Mouse (Mus musculus) adrenal gland (tissue): Measurements from ENCODE around the gene Fcho1.
"Not testable (repeated sequence)": the region's sequence is repeated elsewhere in the genome, so short reads cannot be mapped to it uniquely, and the experiment has no call there.

ENCODE experiments used
- intact Hi-C: fragments of 180-260 bp; cut with DNase I; formaldehyde crosslinking; loops from one replicate; pipeline ENCODE4 v1.15.1; 2025
- long read RNA-seq, 2 experiments: library from polyadenylated mRNA; unstranded; transcript quantifications; one replicate each; pipeline ENCODE4 v2.0.0; 2020; ENCODE audit warnings: borderline replicate concordance in 1 of 2; ENCODE audit not compliant: insufficient replicate concordance in 1 of 2

Gene Fcho1
- long read RNA-seq, experiment 1: 0 reads
- long read RNA-seq, experiment 2: 0 reads

DNA sequence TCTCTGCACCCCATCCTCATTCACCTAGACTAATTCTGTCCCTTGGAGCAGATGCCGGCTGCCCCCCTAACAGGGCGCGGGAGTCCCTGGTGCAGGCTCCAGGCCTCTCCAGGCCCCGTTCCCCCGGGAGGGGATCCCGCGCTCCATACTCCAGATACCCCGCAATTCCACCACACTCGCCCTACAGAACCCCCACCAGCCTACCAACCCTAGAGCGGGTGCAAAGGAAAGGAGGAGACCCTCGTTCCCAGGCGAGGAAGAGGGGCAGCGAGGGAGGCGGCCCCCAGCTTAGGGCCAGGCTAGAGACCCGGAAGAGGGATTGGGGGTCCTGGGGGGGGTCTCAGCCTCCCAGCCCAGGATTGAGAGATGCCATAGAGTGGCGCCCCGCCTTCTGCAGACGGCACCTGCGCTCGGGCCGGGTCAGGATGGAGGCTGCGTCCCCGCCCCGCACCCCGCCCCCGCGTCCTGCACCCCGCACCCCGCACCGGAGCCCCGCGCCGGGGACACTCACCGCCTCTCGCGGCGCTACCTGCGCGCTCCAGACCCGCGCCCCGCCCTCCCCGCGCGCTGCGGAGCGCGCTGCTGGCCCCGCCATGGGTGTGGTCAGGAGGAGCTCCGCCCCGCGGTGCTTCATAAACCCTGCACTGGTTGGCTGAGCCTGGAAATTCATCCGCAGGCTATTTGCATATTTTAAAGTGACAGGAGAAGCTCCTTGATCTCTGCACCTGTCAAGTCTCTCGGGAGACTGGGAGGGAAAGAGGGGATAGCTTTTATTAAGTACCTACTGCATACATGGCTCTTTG is at the start of gene Fcho1:
Gene Fcho1, minus strand, starts transcription at position 595 of the 803 bp plus-strand sequence.
- intact Hi-C loops: no loop called here

DNA sequence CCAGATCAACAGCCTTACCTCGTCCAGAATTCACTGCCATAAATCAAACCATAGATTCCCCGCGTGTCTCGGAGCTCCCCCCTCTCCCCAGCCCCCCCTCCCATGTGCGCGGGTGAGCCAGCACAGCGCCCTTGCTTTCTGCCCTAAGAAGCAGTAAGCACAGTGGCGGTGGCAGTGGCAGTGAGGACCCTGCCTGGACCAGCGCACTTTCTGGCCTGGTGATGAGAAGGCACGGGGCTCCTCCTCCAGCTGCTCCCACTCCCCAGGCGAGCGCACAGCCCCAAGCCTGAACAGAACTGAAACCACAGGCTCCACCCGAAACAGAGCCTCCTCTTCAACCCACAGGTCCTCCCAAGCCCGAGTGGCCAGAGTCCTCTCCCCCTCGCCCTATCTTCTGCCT is 45.8 kb upstream of the Fcho1 start:
- intact Hi-C loops: no loop called here

DNA sequence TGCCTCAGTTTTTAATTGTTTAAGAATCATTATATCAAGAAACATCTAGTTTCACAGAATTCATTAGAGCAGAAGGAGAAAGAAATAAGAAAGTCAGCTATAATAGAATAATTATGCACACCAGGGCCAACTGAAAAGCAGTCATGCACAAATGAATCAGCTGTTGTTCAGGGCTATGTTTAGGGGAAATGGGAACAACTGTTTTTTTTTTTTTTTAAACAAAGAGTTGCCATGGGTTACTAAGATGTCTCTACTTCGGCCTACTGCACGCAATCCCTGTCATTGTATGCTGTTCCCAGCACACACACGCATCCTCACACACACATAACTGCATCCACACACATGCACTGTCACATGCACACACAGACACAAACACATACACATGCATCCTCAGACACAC is 33.3 kb upstream of the Fcho1 start:
- intact Hi-C loops: no loop called here

DNA sequence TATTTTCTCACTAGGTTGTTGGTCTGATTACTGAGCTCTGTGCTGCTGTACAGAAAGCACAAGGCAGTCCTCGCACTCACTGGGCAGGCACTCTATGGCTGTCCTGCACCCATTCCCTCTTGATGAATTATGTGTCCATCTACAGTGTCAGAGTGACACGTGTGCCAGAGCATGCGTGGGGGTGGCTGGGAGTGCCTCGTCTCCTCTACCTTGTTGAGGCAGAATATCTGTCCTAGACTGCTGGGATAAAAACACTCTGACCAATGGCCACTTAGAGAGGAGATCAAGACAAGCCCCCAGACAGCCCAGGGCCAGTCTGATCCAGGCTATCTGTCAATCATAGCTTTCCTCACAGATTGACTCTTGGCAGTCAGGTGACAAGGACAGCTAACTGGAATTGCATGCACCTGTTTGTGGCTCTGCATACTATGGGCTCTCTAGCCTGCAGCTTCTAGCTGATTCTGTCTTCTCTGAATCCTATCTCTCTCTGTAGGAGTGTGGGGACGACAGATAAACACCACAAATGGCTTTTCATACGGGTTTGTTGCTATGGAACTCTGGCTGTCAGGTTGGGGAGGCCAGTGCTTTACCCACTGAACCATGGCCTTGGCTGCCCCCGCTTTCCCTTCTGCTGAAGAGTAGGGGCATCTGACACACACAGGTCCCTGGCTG is 27.5 kb upstream of the Fcho1 start:
- intact Hi-C loops: not testable (repeated sequence)

DNA sequence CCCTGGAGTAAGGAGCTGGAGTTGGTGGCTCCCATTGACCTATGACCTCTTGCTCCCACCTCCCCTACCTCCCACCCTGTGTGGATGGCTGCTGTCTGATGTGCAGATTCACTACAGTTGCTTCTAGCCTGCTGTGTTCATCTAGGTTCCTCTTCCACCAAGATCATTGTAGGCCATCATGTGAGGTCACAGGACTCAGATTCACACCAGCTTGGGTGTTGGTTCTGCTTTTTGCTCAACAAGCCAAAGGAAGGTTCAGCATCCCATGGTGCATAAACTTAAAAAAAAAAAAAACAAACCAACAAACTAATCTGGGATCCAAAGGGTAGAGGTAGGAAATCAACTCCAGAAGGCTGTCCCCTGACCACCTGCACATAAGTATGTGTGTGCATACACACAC is 26.7 kb upstream of the Fcho1 start:
- intact Hi-C loops: not testable (repeated sequence)

DNA sequence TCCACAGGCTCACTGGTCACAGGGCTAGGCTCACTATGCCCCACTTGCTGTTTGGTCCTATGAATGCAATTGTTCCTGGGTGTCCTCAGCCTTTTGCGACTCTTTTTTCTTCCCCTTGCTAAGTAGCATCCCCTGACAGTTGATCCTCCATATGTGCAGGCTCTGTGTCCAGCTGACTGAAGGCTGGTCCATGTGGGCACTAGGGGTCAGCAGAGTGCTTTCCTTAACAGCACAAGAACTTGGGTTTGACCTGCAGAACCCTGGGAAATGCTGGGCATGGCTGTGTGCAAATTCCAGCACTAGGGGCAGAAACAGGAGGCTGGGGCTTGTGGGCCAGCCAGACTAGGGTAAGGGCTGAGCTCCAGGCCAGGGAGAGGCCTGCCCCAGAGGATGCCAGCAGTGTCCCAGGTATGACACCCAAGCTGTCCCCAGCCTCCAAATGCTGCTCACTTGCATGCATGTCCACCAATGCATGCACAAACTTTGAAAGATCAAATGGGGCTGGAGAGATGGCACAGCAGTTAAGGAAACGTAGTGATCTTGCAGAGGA is 25.9 kb upstream of the Fcho1 start:
- intact Hi-C loops: not testable (repeated sequence)

DNA sequence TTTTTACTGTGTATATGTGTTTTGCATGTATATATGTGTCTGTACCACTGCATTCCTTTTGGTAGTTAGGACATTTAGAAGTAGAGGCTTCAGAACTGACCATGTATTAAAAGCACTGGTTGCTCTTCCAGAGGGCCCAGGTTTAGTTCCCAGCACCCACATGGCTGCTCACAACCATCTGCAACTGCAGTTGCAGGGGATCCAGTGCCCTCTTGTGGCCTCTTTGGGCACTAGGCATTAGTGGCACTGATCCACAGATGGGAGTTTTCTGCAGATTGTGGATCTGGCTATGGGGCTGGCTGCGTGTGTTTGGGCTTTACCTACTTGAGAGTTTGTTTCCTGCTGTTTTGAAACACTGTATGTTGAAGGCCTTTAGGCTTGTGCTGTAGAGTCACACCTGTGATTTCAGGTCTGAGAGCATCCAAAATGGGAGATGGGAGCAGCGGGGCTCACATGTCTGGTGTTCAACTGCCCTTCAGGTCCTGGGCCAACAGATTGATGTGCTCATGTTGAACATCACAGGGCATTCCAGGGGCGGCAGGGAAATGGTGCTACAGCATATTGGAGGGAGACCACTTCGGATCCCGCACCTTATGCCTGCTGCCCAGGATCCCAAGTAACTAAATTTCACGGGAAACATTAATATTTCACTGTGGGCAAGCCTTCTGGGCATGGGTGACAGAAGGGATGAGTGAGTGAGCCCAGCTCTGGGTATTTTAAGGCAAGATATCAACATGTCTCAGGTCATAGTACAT is 24.0 kb upstream of the Fcho1 start:
- intact Hi-C loops: not testable (repeated sequence)

DNA sequence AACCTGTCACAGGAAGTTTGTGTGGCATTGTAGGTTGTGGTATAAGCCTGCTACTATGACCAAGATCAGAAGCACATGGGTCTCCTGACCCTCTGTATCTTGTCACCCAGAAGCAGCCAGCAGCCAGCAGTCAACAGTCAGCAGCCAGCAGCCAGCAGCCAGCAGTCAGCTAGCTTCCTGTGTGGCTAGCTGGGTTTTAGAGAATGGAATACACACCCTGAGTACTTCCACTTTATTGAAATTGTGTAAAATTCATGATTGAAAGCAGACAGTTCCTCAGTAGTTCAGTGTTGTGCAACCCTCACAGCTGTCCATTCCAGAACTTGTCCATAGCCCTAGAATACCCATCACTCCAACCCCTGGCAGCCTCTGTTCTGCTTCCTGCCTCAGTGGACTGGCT is 21.6 kb upstream of the Fcho1 start:
- intact Hi-C loops: not testable (repeated sequence)

DNA sequence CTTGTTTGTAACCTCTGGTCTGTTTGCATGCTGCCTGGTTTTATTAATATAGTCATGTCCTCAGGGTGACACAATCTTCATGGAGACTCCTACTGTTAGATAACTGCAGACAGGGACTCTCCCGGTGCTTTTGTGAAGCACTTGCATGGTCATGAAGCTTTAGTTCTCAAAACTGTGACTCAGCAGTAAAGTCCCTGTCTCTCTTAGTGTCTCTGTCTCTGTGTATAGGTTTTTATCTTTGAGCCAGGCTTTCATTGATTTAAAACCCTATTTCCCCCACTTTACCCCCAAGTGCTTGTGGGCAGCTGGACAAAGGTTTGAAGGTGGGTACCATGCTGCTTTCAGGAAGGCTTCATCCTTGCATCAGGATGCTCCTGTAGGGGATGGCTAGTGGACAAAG is 19.8 kb upstream of the Fcho1 start:
- intact Hi-C loops: no loop called here

DNA sequence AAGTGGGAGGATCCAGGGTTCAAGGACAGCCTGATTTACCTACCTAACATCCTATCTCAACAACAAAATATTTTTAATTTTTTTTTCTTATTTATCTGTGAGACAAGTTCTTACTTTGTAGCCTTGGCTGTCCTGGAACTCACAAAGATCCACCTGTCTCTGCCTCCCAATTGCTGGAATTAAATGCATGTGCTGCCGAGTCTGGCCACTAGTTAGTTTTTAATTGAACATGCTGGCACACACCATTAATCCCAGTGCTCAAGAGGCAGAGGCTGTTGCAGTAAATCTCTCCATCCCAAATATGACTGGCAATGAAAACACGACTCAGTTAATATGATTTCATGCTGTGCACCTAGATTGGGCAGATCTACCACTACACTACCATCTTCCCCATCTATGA is 17.3 kb upstream of the Fcho1 start:
- intact Hi-C loops: no loop called here

DNA sequence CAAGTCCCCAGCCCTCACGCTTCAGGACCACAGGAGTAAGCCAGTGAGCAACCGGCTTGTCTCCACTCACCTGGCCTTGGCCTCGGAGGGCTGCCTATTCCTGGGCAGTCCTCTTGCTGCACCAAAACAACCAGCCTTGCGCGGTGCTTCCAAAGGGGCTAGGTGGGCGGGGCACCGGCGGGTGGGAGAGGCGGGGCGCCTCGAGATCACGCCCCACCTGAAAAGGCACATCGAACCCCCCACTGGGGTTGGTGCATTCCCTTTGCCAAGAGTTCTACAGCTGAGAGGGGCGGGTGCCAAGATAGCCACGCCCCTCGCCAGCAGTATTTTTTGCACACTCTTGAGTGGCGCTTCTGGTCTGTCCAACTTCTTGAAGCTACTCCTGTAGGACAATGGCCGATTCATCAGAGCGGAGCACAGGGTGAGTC is 16.2 kb upstream of the Fcho1 start:
- intact Hi-C loops: no loop called here

DNA sequence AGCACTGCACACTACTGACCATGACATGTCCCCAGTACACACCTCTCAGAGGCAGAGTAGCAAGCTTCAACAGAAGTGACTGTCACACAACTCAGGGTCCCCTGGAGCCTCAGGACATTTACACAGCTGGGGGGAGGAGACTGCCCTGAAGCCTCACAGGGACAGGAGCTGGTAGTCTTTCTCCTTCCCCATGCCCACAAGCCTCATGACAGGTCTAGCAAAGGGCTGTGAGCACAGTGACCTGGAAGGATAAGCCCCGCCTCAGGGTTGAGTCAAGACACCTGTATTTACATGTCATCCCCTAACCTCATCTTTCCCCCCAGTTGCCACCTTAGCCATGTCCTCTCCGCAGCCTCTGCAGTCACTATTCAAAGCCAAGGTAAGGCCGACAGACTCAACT is 15.7 kb upstream of the Fcho1 start:
- intact Hi-C loops: no loop called here

DNA sequence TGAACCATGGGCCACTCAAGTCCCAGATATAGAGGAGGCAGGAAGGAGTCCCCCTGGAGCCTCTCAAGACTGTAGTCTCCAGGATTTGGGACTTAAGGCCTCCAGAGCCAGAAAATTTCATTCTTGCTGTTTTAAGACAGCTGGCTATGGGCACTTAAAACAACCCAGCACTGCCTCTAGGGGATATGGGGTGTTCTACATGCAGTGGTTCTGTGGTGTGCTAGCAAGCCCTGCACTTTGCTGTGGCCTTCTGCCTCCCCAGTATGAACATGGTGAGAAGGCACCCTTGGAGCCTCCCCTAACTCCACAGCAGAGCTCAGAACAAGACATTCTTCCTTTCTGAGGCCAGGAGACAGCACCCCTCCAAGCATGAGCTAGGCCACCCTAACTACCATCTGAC is 12.8 kb upstream of the Fcho1 start:
- intact Hi-C loops: loop anchor here (5.0 kb wide), 1 partner anchor 456 kb away; no protein-coding TSS in a partner anchor

DNA sequence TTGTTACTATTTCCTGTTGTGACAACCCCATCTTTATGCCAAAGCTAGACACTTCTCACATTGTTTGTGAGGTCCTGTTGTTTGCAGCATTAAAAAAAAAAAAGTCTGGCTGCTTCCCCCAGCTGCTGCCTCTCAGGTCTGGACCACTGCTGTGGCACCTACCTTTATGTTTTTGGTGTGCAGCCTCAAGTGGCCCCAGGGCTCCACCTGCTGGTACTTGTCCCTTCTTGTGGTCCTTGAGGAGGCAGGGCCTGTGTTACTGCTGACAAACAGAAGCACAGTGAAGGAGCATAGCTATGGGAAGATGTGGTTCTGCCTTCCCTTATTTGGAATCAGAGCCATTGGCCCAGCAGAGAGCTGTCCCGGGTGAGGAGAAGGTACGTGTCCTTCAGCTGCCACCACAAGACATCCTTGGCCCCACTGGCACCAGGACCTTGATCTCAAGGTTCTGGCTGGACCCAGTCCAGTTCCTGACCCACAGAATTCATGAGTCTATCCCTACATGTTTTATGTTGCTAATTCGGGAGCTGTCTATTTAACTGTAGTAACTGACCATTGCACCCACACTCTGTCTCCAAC is 6.2 kb upstream of the Fcho1 start:
- intact Hi-C loops: no loop called here

DNA sequence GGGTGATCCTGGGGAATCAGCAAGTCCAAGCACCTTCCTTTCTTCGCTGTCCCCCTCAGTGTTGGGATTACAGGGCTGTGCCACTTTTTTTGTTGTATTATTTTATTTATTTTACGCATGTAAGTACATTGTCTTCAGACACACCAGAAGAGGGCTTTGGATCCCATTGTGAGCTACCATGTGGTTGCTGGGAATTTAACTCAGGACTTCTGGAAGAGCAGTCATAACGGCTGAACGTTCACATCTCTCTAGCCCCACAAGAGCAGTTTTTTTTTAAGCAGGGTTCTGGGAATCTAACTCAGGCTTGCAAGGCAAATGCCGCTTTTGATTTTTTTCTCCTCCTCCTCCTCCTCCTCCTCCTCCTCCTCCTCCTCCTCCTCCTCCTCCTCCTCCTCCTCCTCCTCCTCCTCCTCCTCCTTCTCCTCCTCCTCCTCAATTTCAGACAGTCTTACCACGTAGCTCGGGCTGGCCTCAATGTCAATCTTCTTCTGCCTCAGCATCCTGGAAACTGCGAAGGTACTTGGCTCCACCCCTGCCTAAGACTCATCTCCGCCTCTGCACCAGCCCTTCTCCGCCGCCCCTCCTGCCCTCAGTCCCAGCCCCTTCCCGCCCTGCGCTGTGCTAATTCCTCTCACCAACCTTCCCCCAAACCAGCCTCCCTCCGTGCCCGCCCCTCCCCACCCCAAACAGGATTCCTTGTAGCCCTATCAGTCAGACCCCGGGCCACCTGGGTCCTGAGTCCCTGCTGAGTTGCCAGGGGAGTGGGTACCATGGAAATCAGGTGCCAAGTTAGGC is 3.5 kb upstream of the Fcho1 start:
- intact Hi-C loops: no loop called here

DNA sequence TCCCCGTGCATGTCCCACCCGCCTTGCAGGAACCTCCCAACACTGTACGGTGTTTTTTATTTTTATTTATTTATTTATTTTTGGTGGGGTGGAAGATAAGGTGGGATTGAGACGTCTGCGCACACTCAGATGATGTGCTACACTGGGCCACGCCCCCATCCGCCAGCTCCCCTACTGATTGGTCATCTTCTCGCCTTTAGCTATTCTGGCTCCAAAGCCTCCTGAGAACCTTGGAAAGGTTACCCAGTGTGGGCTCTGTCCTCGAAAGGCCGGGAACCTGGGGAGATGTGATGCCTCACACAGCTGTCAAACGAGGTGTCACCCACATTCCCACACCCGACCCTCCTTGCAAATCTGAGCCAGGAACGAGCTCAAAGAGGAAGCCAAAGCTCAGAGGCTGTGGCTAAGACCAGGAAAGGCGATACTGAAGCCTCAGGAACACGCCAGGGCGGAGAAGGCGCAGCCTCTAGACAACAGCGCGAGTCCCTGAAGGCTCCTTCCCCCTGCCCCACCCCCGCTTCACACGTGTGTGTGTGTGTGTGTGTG is 2.8 kb upstream of the Fcho1 start:
- intact Hi-C loops: no loop called here

DNA sequence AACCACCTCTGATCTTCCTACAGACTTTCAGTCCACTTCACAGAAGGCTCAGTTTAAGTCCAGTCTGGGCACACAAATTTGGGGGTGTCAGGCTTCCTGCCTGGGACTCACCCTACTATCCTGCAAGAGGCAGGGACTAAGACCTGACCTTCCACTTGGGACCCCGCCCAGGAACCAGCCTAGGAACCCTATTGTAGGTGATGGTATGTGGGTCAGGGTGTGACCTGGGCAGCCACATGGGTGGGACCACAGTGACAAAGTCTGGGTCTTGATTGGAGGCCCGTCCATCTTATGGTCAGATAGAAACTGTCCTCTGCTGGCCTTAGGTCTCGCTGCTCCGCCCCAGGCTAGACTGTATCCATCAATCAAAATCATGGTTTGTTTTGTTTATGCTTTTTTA is 1.1 kb downstream of the Fcho1 start:
- intact Hi-C loops: no loop called here

DNA sequence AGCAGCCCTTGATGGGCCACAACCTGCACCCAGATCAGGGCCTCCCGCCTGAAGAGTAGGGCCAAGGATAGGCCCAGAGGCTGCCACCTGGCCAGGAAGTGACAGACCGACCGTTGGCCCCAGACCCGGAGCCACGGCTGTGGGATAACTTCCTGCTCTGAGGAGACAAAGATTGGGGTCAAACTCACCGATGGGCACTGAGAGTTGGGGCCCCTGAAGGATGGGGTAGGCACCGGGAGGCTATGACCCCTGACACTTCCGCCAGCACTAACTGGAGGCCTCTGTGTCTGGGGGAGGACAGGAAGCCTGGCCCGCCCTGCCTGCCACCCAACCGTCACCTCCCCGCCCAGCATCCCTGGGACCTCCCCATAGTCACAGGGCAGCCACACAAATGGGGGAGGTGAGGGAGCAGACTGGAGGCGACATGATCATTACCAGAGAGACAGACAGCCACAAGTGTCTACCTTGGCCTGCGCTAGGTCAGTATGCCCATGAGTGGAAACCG is 2.4 kb downstream of the Fcho1 start:
- intact Hi-C loops: no loop called here

DNA sequence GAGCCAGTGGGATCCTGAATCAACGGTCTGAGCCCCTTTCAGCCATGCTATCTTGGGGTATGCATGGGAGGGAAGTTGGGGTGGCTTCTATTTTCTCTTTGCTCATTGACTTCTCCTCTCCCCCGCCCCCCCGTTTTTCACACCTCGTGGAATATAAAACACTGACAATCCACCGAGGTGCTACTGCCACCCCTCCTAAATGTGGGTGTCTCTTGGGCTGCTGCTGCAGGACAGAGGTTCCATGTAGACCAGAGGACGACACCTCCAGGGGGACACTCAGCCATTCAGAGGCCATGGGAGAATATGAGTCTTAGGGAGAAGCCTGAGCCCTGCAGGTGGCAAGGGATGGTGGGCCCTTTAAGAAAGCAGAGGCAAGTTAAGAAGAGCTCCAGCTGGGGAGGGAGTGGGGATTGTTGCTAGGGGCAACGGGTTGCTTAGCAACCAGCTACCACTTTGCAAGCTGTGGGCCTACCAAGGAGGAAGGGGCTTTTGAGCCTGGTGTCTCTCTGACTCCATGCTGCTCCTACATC is 5.5 kb downstream of the Fcho1 start:
- intact Hi-C loops: no loop called here

DNA sequence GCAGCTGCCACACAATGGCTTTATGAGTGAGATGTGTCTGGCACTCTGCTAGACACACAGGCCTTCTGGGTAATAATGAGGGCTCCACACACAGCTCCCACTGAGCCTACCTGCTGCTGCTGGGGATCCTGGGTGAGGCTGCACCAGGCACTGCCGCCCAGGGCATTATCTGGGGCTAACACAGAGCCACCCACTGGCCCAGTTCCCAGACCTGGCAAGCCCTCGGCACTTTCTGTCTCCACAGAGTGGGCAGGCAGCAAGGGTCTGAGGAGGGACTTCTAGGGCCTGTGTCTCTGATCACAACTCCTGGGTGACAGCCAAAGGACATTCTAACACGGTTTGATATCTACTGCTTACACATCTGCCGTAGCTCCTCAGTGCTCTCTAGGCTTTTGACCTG is 6.3 kb downstream of the Fcho1 start:
- intact Hi-C loops: no loop called here
